Mouse (Mus musculus): ENCODE data around the gene 9930022D16Rik. TPM values are rescaled to one million over a fixed set of nuclear protein-coding genes. Genes with fewer than 3 reads are reported as not detected.

The 9930022D16Rik gene
- polyA plus RNA-seq, 1 experiment, result not detected

DNA sequence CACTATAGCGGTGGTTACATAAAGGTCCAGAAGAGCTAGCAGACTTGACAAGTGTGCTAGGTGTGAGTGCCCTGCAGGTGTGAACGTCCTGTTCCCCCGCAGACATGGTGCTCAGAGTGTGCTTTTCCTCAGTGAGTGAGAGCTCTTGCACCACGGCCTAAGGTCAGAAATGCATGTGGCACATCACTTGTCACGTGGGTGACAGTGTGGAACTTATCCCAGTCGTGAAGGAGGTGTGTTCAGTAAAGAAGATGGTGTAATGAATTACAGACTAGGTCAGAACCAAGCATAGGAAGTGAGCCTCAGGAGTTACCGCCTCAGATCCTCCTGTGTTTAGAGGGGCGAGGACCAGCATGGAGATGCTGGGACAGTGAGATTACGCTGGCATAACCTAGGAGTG lies 18.4 kb upstream of the 9930022D16Rik start:
- no peak for TF ChIP-seq GATA1 (IDR thresholded peaks at IDR 0.05; ENCODE audit: low read length)

DNA sequence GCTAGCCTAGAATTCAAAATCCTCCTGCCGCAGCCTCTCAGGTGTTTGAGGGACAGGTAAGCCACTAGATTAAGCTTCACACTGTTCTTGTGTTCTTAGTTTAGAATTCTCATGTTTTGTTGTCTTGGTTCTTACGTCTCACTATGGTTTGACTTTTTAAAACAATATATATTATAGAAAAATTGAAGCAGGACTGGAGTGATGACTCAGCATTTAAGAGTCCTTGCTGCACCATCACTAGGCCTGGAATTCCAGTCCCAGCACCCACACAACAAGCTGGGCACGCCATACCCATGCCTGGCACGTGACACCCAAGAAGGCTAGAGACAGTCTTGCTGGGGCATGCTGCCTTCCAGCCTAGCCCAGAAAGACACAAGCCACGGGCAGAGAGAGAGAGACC lies 7.3 kb upstream of the 9930022D16Rik start:
- no peak for TF ChIP-seq GATA1 (IDR thresholded peaks at IDR 0.05; ENCODE audit: low read length)

DNA sequence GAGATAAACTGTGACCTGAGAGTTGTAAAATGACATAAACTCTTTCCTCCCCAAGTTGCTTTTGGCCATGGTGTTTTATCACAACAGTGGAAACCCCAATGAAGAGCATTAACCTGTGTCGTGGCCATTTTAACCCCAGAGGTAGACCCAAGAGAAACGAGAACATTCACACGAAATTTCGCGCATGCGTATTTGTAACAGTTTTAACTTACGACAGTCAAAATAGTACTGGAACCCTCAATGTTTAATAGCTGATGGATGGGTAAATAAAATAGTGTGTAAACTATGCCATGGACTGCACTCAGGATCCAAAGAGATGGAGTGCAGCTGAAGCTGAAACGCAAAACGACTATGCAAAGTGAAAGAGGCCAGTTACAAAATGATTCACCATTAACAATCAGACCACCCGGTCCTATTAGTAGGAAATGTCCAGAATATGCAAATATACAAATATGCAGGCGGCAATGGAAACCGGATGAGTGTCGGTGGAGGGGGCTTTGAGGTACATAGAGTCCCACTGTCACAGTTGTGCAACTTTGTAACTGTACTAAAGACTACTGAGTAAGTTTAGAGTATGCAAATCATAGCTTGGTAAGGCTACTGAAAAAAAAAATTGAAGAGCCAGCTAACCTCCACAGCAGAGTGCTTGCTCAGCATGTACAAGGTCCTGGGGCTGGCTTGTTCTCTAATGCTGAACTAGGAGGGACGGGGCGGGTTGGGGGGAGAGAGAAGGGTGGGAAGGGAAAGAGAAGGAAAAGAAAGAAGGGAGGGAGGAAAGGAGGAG lies 3.3 kb upstream of the 9930022D16Rik start:
- no peak for TF ChIP-seq GATA1 (IDR thresholded peaks at IDR 0.05; ENCODE audit: low read length)

DNA sequence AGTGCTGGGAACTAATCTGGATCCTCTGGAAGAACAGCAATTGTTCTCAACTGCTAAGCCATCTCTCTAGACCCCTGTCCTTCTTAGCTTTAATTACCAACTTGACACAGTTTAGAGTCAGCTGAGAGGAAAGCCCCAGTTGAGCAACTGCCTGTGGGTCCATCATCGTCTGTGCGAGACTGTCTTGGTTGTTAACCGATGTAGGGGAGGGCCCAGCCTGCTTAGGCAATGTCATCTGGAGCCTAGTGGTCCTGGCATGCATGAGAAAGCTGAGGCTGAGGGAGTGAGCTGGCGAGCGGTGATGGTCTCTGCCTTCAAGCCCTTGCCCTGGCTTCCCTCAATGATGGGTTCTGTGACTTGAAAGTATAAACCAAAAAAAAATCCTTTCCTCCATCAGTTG lies 1.1 kb downstream of the 9930022D16Rik start:
- TF ChIP-seq GATA1 (IDR thresholded peaks at IDR 0.05; ENCODE audit: low read length), result no peak

DNA sequence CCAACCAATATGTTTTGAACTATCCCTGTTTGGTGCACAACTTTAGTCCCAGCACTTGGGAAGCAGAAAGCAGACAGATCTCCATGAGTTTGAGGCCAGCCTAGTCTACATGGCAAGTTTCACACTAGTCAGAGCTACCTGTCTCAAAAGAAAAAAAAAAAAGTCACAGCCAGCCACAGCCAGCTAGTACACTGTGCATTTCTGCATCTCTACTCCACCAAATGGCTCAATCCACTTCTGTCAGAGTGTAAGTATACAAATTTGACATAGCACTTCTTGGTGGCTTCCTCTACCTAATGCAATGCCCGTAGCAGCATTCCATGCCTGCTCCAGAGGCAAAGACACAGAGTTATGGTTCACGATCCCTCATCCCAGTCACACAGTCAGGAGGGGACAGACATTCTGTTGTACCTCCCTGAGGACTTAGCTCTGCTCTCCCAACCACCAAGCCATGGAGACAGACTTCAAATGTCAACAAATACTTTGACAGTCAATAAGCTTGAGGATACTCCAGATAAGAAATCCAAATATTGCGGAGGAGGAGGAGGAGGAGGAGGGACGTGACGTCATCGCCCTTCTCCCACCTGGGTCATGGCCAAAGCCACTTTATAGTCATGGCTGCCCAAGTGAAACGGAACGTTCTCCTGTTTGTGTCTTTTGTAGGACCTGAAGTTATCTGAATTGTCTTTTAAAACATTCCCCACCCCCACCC lies 3.1 kb downstream of the 9930022D16Rik start:
- TF ChIP-seq GATA1 (IDR thresholded peaks at IDR 0.05; ENCODE audit: low read length), result no peak

DNA sequence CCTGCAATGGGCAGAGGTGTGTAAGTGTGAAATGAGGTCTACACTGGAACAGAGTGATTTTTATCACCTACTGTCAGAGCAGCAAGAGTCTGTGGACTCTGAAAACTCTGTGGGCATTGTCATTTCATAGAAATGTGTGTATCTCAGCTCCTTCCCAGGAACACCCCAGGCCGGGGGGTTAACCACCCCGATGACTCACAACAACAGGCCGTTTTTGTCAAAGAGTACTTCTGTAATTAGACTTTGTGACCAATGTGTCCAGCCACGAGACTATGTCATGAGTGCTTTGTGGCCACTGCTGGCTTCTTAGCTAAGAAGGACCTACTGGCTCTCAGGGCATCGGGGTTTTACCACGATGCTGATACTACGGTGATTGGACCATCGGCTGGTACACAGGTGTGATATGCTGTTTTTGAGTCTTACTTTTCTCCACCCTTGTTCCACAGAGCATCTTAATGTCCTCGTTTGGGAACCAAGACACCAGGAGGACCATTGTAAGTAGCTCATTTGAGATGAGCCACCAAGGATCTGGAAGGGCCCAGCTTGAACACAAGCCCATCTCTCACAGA lies 3.8 kb downstream of the 9930022D16Rik start:
- no peak for TF ChIP-seq GATA1 (IDR thresholded peaks at IDR 0.05; ENCODE audit: low read length)

DNA sequence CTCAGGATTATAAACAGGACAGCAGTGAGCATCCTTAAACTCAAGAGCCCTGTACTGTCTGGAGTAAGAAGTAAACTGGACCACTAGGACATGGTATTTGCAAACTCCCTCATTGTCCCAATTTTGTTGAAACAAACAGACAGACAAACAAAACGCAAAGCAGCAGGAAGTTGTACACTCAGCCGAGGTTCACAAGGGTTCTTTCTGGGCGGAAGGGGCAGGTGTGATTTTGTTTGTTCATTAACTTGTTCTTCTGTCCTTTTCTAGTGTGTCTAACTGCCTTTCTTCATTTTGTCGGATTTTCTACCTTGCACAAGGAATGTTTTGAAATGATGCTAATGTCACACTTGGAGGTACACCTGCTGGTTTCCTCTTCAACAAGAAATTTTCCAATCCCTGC lies 5.7 kb downstream of the 9930022D16Rik start:
- no peak for TF ChIP-seq GATA1 (IDR thresholded peaks at IDR 0.05; ENCODE audit: low read length)

DNA sequence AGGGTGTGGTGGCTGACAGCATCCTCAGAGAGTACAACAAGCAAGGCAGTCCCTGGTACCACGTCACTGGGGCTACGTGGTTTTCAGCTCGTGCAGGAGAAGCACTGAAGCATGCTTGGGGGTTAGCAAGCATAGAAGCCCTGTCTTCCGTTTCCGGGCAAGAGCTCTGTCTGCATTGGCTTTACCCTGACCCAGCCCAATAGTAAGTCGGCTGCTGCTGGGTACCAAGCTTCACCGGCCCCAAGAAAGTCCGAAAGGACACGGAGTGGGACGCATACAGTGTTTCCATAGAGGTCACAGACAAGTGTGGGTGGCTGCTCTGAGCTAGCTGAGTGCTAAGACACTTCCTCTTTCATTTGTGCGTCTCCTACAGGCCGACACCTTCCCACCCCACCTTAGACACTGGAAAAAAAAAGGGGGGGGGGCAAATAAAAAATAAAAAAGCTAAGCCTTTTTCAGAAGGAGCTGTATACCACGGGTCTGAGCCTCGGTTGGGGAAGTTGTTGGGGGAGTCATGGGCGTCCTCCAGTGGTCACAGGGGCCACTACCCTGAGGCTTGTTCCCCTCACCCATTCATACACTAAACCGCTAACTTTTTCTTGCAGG lies 6.3 kb downstream of the 9930022D16Rik start:
- no peak for TF ChIP-seq GATA1 (IDR thresholded peaks at IDR 0.05; ENCODE audit: low read length)

DNA sequence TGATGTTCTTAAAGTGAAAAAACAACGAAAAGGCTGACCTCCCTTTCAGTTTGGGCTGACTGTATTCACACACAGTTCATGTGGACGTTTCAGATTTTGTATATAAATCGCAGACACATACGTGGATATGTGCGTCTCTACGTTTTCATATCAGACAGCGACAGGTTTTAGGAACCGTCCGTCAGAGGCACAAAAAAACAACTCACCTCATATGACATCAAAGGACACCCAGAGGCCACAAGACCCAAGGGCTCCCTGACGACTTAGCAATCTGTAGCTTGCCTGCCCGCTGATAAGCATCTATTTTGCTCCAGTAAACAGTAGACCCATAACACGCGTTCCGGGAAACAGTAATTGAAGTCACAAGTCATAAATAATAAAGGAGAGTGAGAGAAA lies 6.8 kb downstream of the 9930022D16Rik start:
- TF ChIP-seq GATA1 (IDR thresholded peaks at IDR 0.05; ENCODE audit: low read length), result no peak

DNA sequence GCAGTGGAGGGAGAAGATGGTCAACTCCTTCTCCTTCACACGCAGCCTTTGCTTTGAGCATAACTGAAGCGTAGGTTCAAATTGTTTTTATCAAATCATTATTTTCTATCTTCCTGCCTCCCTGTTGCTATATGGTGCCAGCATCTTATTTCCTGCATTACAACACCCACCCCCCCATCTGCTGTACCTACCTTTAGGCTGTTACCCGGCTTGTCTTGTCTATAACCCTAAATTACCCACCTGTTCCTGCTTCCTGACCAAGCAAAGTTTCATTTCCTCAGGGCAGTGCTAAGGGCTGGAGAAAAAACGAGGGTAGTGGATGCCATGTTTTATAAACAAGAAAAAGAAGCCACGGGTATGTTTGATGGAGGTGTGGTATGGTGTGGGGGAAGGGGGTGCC lies 7.5 kb downstream of the 9930022D16Rik start:
- no peak for TF ChIP-seq GATA1 (IDR thresholded peaks at IDR 0.05; ENCODE audit: low read length)

DNA sequence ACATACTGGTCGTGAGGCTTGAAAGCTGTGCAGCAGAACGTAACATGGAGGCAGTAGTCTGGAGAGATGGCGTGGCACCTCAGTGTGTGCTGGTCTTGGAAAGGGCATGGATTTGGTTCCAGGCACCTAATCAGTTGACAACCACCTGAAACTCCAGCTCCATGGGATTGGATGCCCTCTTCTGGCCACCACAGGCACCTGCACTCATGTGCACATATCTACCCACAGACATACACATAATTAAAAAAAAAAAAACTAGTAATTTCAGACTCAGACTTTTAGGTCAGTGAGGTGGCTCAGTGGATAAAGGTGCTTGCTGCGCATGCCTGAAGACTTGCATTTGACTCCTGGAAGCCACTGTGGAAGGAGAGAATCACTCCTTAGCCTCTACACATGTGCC lies 8.5 kb downstream of the 9930022D16Rik start:
- TF ChIP-seq GATA1 (IDR thresholded peaks at IDR 0.05; ENCODE audit: low read length), result no peak

DNA sequence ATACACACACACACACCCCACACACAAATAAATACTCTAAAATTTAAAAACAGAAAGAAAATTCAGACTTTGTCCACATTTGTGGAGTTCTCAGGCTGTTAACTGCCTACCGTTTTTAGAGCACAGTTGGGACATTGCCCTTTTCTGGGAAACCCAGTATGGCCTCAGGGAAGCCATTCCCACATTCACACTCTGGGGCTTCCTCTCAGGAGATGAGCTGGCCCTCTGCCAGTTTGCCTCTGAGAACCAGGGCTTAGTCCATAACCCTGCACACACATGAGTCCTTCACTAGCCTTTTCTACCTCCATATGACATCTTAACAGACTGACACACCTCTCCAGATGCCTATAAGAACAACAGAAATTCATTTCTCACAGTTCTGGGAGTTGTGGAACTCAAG lies 9.6 kb downstream of the 9930022D16Rik start:
- TF ChIP-seq GATA1 (IDR thresholded peaks at IDR 0.05; ENCODE audit: low read length), result no peak

DNA sequence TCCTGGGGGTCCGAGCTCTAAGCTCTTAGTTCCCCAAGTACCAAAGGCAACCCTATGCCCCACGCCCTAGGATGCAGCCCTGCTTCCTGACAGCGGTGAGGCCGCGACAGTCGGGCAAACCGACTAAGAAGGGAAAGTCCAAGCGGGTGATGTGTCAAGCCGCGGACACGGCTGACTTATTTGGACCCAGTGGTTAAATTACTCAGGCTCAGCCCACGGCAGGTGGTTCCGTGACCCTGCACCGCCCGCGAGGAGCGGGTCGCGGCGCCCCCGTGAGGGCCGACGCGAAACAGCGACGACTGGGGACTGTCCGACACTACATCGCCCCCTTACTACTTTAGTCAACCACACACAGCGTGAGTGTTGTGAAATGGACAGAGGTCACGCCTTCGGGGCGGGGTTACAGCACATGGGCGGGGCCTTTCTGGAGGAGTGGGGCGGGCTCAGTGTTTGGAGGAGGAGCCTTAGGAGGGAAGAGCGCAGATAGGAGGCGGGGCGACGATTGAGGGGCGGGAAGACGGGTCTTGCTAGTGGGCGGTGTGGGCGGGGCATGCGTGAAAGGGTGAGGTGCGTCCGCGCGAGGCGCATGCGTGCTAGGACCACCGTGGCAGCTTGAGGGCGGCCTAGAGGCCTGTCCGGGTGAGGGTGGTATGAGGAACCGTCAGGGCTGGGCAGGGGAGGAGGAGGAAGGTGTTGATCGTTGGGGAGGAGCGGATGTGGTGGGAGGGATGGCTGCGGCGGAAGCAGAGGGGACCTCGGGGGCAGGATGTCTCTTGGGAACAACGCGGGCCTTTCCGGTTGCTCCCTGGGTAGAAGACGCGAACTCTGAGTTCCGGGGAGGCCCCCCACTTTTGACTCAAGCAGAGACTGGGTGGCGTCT lies 11.9 kb downstream of the 9930022D16Rik start, which contains the start of gene Amz2:
Gene Amz2, plus strand, starts transcription at position 555 of the 880 bp plus-strand sequence.
- TF ChIP-seq GATA1 (IDR thresholded peaks at IDR 0.05; ENCODE audit: low read length), result no peak

DNA sequence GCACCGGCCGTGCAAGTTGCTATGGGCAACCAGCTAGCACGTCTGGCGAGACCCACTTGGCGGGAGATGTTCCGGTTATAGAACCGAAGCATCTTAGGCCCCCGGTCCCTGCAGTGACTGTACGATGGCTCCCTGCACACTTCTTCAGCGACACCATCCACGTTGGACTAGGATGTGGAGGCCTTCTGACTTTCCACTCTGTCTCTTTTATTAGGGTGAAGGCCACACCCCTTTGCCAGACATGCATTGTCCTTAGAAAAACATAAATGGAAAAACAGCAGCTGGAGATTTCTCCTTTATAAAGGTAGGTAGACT lies 12.5 kb downstream of the 9930022D16Rik start:
- no peak for TF ChIP-seq GATA1 (IDR thresholded peaks at IDR 0.05; ENCODE audit: low read length)

DNA sequence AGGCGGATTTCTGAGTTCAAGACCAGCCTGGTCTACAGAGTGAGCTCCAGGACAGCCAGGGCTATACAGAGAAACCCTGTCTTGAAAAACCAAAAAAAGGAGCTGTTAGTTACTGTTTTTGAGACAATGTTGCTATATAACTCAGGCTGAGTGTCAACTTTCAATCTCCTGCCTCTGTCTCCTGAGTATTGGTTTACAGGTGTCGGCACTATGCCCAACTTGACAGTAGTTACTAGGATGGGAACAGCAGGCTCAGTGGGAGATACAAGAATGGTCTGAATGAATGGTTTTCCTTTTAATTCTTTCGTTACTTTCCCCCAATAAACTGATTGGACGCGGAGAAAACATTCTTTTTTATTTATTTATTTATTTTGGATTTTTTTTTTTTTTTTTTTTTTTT lies 13.6 kb downstream of the 9930022D16Rik start:
- no peak for TF ChIP-seq GATA1 (IDR thresholded peaks at IDR 0.05; ENCODE audit: low read length)
